Mouse (Mus musculus) liver, embryonic 12.5 days (tissue): ENCODE results near the gene Iffo2. TPM values are rescaled to one million over a fixed set of nuclear protein-coding genes. Genes with fewer than 3 reads are reported as not detected.
"Not testable (repeated sequence)": the region's sequence is repeated elsewhere in the genome, so short reads cannot be mapped to it uniquely, and the experiment has no call there.

Experiments used
- ATAC-seq: fragments of 200-750 bp; cut with Nextera tagmentation; 2 replicates; pipeline ENCODE4 v1.8.0; 2017; ENCODE audit warnings: moderate number of reproducible peaks, mild to moderate bottlenecking, moderate library complexity
- H3K27ac ChIP-seq: fragments of 300-500 bp; sonication (generic); 2 replicates; pipeline ENCODE4 v1.5.1; 2016; ENCODE audit warnings: mild to moderate bottlenecking
- H3K27me3 ChIP-seq: fragments of 300-500 bp; sonication (generic); replicated peaks from 2 replicates; pipeline ENCODE4 v1.6.1; 2016; ENCODE audit warnings: mild to moderate bottlenecking, moderate library complexity
- H3K36me3 ChIP-seq: fragments of 300-500 bp; sonication (generic); 2 replicates; pipeline ENCODE4 v1.6.1; 2016; ENCODE audit warnings: mild to moderate bottlenecking, moderate library complexity
- H3K4me1 ChIP-seq: fragments of 300-500 bp; sonication (generic); 2 replicates; pipeline ENCODE4 v1.6.1; 2016
- H3K4me2 ChIP-seq: fragments of 300-500 bp; sonication (generic); 2 replicates; pipeline ENCODE4 v1.6.1; 2016; ENCODE audit warnings: mild to moderate bottlenecking, moderate library complexity
- H3K4me3 ChIP-seq: fragments of 300-500 bp; sonication (generic); 2 replicates; pipeline ENCODE4 v1.5.1; 2016; ENCODE audit warnings: mild to moderate bottlenecking, moderate library complexity
- H3K9ac ChIP-seq: fragments of 300-500 bp; sonication (generic); 2 replicates; pipeline ENCODE4 v1.6.1; 2016; ENCODE audit warnings: mild to moderate bottlenecking, moderate library complexity
- H3K9me3 ChIP-seq: fragments of 300-500 bp; sonication (generic); replicated peaks from 2 replicates; pipeline ENCODE4 v1.6.1; 2016; ENCODE audit warnings: mild to moderate bottlenecking, moderate library complexity
- WGBS: fragments of 180-500 bp; shearing (Covaris S2); methylation state at CpG from one replicate; pipeline ENCODE4 v1.1.7; 2016; ENCODE audit not compliant: insufficient replicate concordance; 5-methylcytosine and 5-hydroxymethylcytosine counted together
- polyA plus RNA-seq: library from polyadenylated mRNA; unstranded; fragments of >200 nt; fragmentation: Nextera tagmentation; extraction: Ambion mirVana; gene quantifications from 2 replicates; pipeline ENCODE4 v1.2.1, GENCODE M21; 2016

The Iffo2 gene
- 1.8 and 2.3 TPM in 2 replicates for polyA plus RNA-seq

DNA sequence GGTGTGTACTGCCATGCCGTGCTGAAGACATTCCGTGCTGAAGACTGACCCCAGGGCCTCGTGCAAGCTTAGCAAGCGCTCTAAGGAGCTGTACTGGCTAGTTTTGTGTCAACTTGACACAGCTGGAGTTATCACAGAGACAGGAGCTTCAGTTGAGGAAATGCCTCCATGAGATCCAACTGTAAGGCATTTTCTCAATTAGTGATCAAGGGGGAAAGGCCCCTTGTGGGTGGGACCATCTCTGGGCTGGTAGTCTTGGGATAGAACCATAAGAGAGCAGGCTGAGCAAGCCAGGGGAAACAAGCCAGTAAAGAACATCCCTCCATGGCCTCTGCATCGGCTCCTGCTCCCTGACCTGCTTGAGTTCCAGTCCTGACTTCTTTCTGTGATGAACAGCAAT, at the start of gene Iffo2:
Iffo2 (plus strand) TSS at position 301 of the 400 bp plus-strand sequence.
- H3K27me3 ChIP-seq, H3K9ac ChIP-seq, H3K36me3 ChIP-seq, H3K4me2 ChIP-seq, H3K9me3 ChIP-seq, H3K4me1 ChIP-seq, ATAC-seq, H3K4me3 ChIP-seq, H3K27ac ChIP-seq: not testable (repeated sequence)
- 69% methylated on average over 5 of the region's 5 CpGs for WGBS

DNA sequence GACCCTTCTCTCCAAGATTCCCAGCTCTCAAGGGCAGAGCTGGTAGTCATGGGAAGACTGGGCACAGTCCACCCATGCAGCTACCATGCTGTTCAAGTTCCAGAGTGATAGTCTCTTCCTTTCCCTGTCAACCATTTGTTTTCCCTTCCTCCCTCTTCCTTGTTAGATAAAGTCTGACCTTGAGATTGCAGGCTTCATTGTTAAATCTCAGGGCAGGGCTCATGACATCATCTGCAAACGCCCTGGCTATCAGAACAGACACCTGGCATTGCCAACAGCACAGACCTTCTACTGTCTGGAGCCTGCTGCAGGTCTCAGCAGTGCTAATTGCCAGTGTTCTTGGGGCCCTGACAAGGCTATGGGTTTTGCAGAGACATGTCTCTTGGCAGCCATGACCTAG, 48.9 kb upstream of the Iffo2 start:
- 75% methylated on average over 1 of the region's 1 CpGs for WGBS
- H3K4me1 ChIP-seq, result no peaks in the 10 kb centered on the region
- H3K36me3 ChIP-seq, result peaks cover 100% of the 10 kb centered on the region
- no peak for ATAC-seq
- H3K27ac ChIP-seq, result no peak overlapping the region
- no peaks in the 10 kb centered on the region for H3K9me3 ChIP-seq
- H3K9ac ChIP-seq, result no peak overlapping the region
- no peak overlapping the region for H3K4me3 ChIP-seq
- H3K4me2 ChIP-seq, result no peak overlapping the region
- H3K27me3 ChIP-seq, result no peaks in the 10 kb centered on the region

DNA sequence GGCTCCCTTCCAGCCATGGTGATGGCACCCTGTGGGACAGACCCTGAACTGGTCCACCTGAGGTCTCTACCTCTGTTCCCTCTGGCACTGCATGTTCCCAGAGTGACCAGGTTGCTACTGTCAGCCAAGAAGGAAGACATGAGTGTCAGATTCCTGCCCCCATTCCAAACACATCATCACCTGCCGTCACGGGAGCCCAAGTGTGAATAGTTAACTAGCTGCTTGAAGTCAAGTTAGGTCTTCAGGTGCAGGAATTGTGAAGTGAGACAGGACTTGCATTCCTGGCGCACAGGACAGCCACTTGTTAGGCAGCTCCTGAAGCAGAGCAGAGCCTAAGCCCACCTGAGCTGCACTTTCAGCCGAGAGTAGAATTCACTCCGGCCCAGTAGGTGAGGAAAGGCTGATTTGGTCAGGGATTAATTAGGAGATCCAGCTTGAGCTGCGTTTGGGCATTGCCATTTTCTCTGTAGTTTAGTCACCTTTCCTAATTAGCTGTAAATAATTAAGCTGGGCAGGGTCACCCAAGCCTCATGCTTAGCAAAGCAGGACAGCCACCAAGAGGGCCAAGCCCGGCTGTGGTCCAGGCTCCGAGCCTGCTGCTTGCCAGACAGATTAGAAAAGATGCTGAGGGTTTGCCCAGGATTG, 46.8 kb upstream of the Iffo2 start:
- Histone ChIP-seq H3K4me1 (no peaks in the 10 kb centered on the region), H3K36me3 (peaks cover 100% of the 10 kb centered on the region), H3K27ac (no peak overlapping the region), H3K9me3 (no peaks in the 10 kb centered on the region), H3K4me3 (no peak overlapping the region), H3K4me2 (no peak overlapping the region), H3K9ac (no peak overlapping the region), H3K27me3 (no peaks in the 10 kb centered on the region)
- WGBS, result 88% methylated on average over 8 of the region's 8 CpGs
- no peak for ATAC-seq

DNA sequence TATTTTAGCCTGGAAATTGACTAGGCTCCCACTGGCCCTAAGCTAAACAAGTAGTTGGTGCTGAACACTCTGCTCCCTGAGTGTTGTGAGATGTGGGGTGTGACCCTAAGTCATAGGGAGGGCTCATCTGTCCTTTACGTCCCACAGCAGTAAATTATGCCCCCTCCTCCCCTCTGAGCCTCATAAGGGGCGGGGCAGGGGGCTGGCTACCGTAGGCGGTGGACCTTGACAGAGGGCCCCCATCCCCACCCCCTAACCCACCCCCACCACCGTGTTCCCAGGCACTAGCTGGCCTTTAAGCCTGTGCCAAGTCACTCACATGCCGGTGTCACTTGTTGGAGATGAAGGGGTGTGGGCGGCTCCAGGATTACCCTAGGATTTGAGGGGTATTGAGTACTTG, 45.9 kb upstream of the Iffo2 start:
- Histone ChIP-seq H3K9ac (no peak overlapping the region), H3K36me3 (peaks cover 100% of the 10 kb centered on the region), H3K4me2 (no peak overlapping the region), H3K27ac (no peak overlapping the region), H3K9me3 (no peaks in the 10 kb centered on the region), H3K4me1 (no peaks in the 10 kb centered on the region), H3K27me3 (no peaks in the 10 kb centered on the region), H3K4me3 (no peak overlapping the region)
- no peak for ATAC-seq
- 87% methylated on average over 7 of the region's 7 CpGs for WGBS

DNA sequence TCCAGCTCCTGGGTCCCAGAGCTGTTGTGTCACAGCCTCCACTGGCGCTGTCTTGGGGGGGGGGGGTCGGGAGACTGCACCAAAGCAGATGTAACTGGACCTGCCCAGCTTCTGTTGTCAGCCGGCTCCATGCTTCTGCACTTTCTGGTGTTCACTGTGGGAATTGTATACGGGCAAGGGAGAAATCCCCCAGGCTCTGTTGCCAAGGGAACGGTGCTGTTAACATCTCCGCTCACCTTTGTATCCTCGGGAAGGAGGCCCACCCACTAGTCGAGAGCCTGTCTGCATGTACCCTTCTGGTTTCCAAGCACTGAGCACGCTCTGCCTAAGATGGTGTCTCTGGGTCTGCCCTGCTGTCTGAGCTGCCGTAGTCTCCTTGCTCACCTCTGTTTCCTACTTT, 43.3 kb upstream of the Iffo2 start:
- no peak overlapping the region for H3K9ac ChIP-seq
- H3K27me3 ChIP-seq, result no peaks in the 10 kb centered on the region
- H3K36me3 ChIP-seq, result peaks cover 98% of the 10 kb centered on the region
- WGBS, result 86% methylated on average over 10 of the region's 10 CpGs
- no peaks in the 10 kb centered on the region; the same call in 1 of the 2 replicates for H3K4me1 ChIP-seq
- no peak overlapping the region for H3K4me3 ChIP-seq
- no peaks in the 10 kb centered on the region for H3K9me3 ChIP-seq
- no peak for ATAC-seq
- H3K4me2 ChIP-seq, result no peak overlapping the region
- H3K27ac ChIP-seq, result no peak overlapping the region

DNA sequence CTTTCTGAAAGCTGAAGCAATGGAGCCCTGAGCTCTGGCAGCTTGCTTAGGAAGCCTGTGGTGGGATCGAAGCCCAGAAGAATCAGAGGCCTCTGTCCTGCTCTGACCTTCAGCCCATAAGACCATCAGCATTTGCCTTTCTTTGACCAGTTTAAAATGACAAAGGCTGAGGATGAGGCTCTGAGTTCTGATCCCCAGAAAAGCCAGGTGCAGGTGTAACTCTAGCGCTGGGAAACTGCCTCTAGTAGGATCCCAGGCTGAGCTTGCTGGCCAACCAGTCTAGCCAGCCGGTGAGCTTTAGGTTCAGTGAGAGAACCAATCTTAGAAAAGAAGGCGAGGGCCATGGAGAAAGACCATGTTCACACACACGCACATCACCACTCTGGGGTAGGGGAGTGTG, 42.0 kb upstream of the Iffo2 start:
- no peak overlapping the region for H3K27ac ChIP-seq
- no peaks in the 10 kb centered on the region for H3K9me3 ChIP-seq
- no peaks in the 10 kb centered on the region for H3K27me3 ChIP-seq
- H3K36me3 ChIP-seq, result peaks cover 85% of the 10 kb centered on the region
- H3K4me1 ChIP-seq, result no peaks in the 10 kb centered on the region; the same call in 1 of the 2 replicates
- H3K9ac ChIP-seq, result no peak overlapping the region
- H3K4me2 ChIP-seq, result no peak overlapping the region
- no peak overlapping the region for H3K4me3 ChIP-seq
- ATAC-seq, result no peak
- WGBS, result 90% methylated on average over 5 of the region's 5 CpGs

DNA sequence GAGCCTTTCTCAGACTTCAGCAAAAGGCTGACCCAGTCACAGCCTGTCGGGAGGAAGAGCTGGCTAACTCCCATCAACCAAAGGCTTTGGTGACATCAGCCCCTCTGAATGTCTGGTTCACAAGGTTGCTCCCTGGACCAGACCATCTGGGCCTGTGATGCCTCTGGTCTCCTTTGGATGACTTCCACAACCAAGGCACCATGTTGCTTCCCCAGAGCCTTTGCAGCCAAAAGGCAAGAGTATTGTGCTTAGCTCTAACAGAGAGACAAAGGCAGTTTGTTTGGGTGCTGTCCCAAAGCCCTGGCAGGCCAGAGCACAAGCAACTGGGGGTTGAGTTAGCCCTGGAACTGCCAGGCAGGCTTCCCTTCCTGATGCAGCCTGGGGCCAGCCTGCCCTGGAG, 40.4 kb upstream of the Iffo2 start:
- WGBS, result 86% methylated on average over 1 of the region's 1 CpGs

DNA sequence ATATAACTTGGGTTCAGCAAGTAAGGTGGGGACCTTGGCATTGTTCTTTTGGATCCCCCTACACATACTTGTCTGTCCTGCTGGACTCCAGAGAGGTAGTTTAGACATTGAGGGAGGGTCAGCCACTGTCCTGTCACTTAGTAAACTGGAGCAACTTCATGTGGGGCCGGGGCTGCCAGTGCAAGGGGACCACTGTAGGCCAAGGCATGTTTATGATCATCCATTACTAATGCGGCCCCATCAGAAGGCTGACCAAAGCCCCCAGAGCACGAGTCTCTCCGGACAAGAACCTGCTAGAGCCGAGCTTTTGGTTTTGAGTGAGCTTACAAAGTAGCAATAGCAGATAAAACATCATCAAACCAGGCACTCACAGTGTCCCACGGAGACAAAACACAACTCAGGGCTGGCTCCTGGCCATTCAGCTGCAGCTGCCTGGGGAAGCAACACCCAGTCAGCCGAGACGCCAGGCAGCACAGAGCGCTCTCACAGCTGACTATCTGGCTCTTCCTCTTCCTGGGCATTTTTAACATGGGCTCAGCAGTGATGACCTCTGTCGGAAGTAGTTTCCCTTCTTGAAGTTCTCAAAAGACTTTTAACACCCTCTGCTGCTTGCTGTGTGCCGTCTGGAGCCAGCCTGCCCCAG, 39.8 kb upstream of the Iffo2 start:
- ATAC-seq, result no peak
- Histone ChIP-seq H3K4me3 (no peak overlapping the region), H3K9me3 (no peaks in the 10 kb centered on the region), H3K27me3 (no peaks in the 10 kb centered on the region), H3K27ac (no peak overlapping the region), H3K4me2 (no peak overlapping the region), H3K36me3 (peaks cover 63% of the 10 kb centered on the region), H3K9ac (no peak overlapping the region), H3K4me1 (no peaks in the 10 kb centered on the region; the same call in 1 of the 2 replicates)
- WGBS, result 80% methylated on average over 11 of the region's 11 CpGs

More for the DNA sequence above, 40.4 kb upstream of the Iffo2 start:
- ATAC-seq, result no peak
- no peaks in the 10 kb centered on the region; the same call in 1 of the 2 replicates for H3K4me1 ChIP-seq
- H3K27me3 ChIP-seq, result no peaks in the 10 kb centered on the region
- peaks cover 69% of the 10 kb centered on the region for H3K36me3 ChIP-seq
- no peak overlapping the region for H3K27ac ChIP-seq
- no peak overlapping the region for H3K4me3 ChIP-seq
- H3K9me3 ChIP-seq, result no peaks in the 10 kb centered on the region
- no peak overlapping the region for H3K4me2 ChIP-seq
- no peak overlapping the region for H3K9ac ChIP-seq

DNA sequence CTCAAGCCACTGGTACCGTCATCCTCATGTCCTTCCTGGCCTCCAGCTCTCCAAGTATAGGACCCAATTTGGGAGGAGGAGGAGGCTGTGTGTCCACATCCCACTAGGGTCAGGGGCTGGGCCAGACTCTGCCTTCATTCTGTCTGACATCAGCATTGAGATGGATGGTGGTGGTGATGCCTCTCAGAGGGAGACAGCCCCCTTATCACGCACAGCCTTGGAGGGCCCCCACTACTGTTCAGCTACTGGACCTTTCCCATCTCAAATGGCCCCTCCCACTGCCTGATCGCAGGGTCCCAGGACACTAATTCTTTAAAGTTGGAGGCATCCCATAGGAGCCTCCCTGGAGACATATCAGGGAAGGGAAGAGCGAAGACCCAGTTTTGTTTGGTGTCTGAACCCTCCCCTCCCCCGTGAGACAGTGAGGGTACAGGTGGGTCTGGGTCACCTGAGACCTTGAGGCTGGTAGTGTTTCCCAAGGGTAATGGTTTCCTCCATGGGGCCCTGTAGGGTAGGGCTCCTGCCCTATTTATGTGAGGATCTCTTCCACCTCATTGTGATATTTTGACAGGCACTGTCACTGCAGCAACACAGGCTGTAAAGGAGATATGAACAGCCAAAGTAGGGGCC, 38.7 kb upstream of the Iffo2 start:
- Histone ChIP-seq H3K4me1 (no peaks in the 10 kb centered on the region; the same call in 1 of the 2 replicates), H3K27ac (no peak overlapping the region), H3K4me3 (no peak overlapping the region), H3K9me3 (no peaks in the 10 kb centered on the region), H3K36me3 (peaks cover 52% of the 10 kb centered on the region), H3K27me3 (0 out of 2 replicates have a peak, but pooled peaks cover 3% of the 10 kb centered on the region), H3K9ac (no peak overlapping the region), H3K4me2 (no peak overlapping the region)
- 87% methylated on average over 5 of the region's 5 CpGs for WGBS
- peak; percentile 20; the same call in 1 of the 2 replicates for ATAC-seq

DNA sequence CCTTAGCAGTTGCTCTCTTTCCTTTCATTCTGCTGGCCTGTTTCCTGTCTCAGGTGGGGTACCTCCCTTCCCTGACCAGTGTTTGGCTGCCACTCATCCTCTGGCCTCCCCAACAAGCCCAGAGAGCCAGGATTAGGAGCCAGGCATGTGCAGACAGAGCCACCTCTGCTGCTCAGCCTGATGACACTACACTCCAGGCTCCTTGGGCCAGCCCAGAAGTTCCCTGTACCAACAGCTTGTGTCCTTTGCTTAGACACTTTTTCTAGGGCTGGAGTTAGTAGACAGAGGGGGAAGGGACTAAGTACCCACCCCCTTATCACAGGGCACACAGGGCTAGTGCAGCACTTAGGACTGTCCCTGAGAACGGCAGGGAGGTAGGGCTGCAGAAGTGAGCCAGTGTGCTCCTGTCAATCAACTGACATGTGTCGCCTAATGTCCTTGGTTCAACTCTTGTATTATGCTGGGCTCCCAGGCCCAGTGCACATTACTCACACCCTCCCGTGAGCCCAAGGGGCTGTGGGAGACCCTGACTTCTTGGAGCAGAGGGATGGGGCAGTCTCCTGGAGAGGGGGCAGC, 38.0 kb upstream of the Iffo2 start:
- no peak overlapping the region for H3K4me2 ChIP-seq
- H3K4me3 ChIP-seq, result no peak overlapping the region
- H3K9me3 ChIP-seq, result no peaks in the 10 kb centered on the region
- H3K27me3 ChIP-seq, result 0 out of 2 replicates have a peak, but pooled peaks cover 3% of the 10 kb centered on the region
- no peaks in the 10 kb centered on the region; the same call in 1 of the 2 replicates for H3K4me1 ChIP-seq
- 33% methylated on average over 3 of the region's 3 CpGs for WGBS
- no peak overlapping the region for H3K9ac ChIP-seq
- H3K27ac ChIP-seq, result no peak overlapping the region
- peaks cover 45% of the 10 kb centered on the region for H3K36me3 ChIP-seq
- no peak for ATAC-seq

DNA sequence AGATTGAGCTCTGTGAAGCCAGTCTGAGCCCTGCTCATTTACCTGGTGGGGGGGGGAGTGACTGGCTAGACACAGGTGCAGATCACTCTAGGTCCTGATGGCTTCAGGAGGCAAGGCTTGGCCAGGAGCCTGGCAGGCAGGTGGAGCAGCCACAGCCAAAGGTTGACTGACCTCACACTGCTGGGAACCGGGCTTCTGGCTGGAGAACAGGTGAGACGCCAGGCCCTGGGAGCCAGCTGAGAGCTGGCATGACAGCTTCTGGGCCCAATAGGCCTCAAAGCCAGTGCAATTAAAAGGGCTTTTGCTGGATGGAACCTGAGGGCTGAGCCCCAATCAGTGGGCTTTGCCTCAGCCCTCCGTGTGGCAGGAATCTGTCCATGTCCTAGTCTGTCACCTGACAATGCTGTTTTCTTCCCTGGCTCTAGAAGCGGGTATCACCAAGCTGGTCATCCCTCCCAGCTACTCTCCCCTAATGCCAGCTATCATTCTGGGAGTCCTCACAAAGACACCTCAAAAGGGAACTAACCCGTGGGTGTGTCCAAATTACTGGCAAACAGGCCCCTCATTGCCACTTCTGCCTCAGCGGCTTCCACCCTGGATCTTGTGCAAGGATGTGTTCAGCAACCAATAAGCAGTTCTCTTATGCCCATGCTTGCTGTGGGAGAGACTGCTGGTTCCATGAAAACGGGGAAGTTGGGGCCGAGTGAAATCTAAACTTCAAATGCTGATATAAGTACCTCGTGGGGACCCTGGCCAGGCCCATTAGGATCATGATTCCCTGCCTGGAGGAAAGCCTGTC, 36.9 kb upstream of the Iffo2 start:
- no peak for ATAC-seq
- no peak overlapping the region for H3K4me3 ChIP-seq
- WGBS, result 47% methylated on average over 9 of the region's 9 CpGs
- 0 out of 2 replicates have a peak, but pooled peaks cover 3% of the 10 kb centered on the region for H3K27me3 ChIP-seq
- no peaks in the 10 kb centered on the region for H3K9me3 ChIP-seq
- H3K27ac ChIP-seq, result 0 out of 2 replicates have a peak overlapping the region, but pooled peaks have one; percentile 11
- no peak overlapping the region for H3K9ac ChIP-seq
- no peaks in the 10 kb centered on the region; the same call in 1 of the 2 replicates for H3K4me1 ChIP-seq
- peaks cover 34% of the 10 kb centered on the region for H3K36me3 ChIP-seq
- no peak overlapping the region for H3K4me2 ChIP-seq
